Mouse (Mus musculus) embryonic stem cell, embryonic (primary cell): ENCODE measurements around the gene Exoc4.

ENCODE experiments used
- CTCF ChIA-PET, 4 experiments: fragments of 300-600 bp in 2 of 4; fragments of 350-600 bp in 2 of 4; sonication (Branson Sonifier 250); formaldehyde crosslinking; loops; one replicate each; lab custom pipeline; 2022; ENCODE audit warnings: inconsistent platforms in 2 of 4; lab: Charles Lee
- POLR2A ChIA-PET, 4 experiments: fragments of 300-600 bp in 2 of 4; fragments of 350-600 bp in 2 of 4; sonication (Branson Sonifier 250); formaldehyde crosslinking; loops; one replicate each; lab custom pipeline; 2022; ENCODE audit warnings: antibody characterized with exemption in 4 of 4, inconsistent platforms in 1 of 4; lab: Charles Lee

Exoc4 gene

DNA sequence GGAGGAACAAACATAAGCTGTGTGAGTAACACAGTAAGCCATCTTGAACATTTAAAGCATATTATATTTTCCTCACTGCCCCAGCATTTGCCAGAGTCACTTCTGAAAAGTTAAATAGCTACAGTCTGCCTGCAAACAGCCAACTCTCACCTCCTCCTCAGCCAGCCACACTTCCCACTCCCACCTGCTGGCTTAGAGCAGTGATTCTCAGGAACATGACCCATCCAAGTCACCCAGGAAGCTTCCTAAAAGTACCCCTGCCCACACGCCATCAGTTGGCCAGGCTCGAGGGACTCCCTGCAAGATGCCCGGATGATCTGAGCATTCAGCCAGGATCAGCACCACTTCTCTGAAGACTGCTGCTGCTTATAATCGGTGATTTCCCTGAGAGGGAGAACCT lies 514.4 kb downstream of the Exoc4 start:
- CTCF ChIA-PET = interaction anchor here in 1 of 4 experiments (0.5 to 1.1 kb wide), 2 partner anchors 9 to 141 kb away, joined by 3 read pairs; no protein-coding TSS in a partner anchor
- POLR2A ChIA-PET = interaction anchor here in 1 of 4 experiments (1.1 kb wide), 1 partner anchor 515 kb away, joined by 3 read pairs; the partner anchor contains the start of gene Exoc4

DNA sequence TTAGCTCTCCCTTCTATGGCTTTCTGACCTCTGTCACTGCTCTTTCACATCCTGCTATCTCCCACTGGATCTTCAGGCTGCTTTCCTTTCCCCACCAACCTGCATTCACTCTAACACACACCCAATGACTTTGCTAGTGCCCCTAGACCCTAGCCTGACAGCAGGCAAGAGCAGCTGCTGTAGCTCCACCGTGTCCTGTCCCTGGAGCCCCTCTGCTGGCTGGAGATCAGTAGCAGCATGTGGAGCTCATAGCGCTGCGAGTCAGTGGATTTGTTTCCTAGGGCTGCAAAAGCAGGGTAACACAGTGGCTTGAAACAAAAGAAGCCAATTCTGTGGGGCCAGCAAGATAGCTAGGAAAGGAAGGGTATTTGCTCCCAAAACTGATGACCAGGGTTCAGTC lies 515.1 kb downstream of the Exoc4 start:
- CTCF ChIA-PET = interaction anchor here in 1 of 4 experiments (1.1 kb wide), 1 partner anchor 8 kb away, joined by 3 read pairs; no protein-coding TSS in a partner anchor

DNA sequence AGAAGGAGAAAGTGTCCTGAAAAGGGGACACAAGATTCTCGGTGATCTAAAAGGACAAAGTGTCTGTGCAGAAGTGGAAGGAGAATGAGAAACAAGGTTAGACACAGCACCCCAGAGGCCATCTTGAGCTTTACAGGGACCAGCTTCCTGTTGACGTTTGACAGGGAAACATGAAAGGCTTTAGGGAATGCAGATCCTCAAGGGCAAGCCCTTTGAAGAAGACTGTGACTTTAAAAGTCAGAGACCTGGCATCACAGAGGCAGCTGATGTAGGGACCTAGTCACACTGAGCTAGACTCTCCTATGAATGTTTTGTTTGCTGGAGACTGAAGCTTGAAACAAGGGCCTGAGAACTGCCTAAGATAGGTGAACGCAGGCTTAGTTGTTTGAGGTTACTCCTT lies 520.4 kb downstream of the Exoc4 start:
- POLR2A ChIA-PET = interaction anchor here in 2 of 4 experiments (0.6 to 2.4 kb wide), 11 partner anchors 10 to 593 kb away, joined by 3 to 9 read pairs (median 3); partner anchors contain the start of gene Slc35b4 (in 1 of the 2)
- CTCF ChIA-PET = interaction anchor here in 1 of 4 experiments (0.6 kb wide), 1 partner anchor 213 kb away, joined by 6 read pairs; no protein-coding TSS in a partner anchor

More for the DNA sequence above, 515.1 kb downstream of the Exoc4 start:
- POLR2A ChIA-PET = interaction anchor here in 1 of 4 experiments (1.1 kb wide), 1 partner anchor 515 kb away, joined by 3 read pairs; the partner anchor contains the start of gene Exoc4

DNA sequence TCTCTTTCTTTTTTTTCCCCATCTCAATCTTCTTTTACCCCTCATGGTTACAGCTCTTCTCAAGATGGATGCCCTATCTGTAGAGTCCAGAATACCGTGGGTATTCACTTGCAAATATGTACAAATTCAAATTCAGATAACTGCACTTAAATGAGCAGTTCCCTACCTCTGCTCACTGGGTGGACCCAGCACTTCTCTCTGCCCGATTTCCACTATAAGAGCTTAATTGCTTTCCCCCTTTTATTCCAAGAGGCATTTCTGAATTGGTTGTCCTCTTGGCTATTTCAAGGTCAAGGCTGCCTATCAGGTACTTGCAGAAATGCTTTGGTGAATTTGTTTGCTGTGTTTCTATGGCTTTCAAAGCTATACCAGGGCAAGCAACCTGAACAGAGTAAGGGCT lies 521.1 kb downstream of the Exoc4 start:
- POLR2A ChIA-PET = interaction anchor here in 2 of 4 experiments (0.8 to 2.4 kb wide), 9 partner anchors 10 to 422 kb away, joined by 3 to 9 read pairs (median 4); partner anchors contain the start of gene Slc35b4 (in 1 of the 2)
- CTCF ChIA-PET = no interaction called here

DNA sequence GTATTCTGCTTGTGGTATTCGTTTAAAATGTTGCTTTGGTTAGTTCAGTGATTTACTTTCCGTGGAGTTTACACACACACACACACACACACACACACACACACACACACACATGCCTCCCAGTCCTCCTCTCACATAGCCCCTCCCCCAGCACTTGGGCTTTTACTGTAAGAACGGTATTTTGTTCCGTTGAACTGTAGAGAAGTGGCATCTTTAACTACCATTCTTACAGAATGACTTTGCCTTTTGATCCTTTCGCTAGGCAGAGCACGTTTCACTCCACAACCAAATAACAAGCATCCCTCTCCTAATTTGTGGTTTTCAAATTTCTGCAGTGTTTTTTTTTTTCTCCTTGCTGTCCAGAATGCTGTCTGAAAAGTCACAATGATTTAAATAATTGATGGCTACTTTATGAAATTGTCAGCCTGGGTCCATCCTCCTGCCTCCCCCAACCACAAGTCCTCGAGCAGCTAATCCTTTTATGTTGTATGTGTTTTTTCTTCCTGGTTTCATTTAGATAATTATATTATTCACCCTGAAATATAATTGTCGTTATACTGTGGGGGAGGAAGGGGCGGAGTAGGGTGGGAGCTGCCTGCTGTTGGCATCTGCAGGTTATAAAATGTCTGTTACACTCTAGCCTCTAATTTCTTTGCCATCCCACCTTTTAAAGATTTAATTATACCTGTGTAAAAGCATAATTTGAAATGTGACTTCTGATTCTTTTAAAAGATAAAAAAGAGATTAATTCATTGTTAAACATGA lies 523.8 kb downstream of the Exoc4 start:
- CTCF ChIA-PET = interaction anchor here in 2 of 4 experiments (0.5 to 1.0 kb wide), 2 partner anchors 9 to 287 kb away, joined by 3 to 5 read pairs; no protein-coding TSS in a partner anchor
- POLR2A ChIA-PET = interaction anchor here in 1 of 4 experiments (0.7 kb wide), 1 partner anchor 1875 kb away, joined by 3 read pairs; no protein-coding TSS in a partner anchor

DNA sequence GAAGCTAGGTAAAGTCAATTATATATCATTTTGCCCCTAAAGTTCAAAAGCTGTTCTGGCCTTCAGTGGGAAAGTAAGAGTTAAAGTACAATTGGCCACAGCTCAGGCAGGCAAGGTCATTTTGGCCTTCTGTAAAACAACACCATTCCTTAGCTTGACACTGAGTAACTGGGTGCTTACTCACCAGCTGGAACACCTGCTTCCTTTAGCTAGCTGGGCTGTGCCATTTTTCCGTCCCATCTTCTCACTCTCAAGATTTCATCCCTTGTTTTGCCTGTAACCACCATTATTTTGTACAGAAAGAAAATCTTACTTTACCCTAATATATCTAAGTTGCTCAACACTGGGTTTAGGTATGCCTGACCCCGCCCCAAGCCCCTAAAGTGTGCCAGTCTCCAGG lies 543.7 kb downstream of the Exoc4 start:
- POLR2A ChIA-PET = no interaction called here
- CTCF ChIA-PET = interaction anchor here in 1 of 4 experiments (0.5 kb wide), 1 partner anchor 248 kb away, joined by 3 read pairs; no protein-coding TSS in a partner anchor

DNA sequence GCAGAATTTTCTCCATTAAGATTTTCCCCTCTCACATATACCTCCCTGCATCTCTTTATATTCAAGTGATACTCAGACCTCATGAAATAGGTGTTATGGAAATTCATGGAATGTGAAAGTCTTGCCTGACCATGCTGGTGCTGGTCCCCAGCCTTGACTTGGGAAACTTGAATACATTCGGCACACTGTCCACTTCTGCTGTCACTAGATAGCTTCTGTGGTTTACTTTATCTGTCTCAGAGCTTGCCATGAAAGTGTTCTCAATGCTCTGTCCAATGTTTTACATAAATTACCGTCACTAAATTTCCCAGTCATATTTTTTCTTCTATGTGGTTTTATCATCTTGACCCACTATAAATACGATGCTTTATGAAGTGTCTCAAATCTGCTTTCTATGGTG lies 552.4 kb downstream of the Exoc4 start:
- CTCF ChIA-PET = no interaction called here
- POLR2A ChIA-PET = no interaction called here

DNA sequence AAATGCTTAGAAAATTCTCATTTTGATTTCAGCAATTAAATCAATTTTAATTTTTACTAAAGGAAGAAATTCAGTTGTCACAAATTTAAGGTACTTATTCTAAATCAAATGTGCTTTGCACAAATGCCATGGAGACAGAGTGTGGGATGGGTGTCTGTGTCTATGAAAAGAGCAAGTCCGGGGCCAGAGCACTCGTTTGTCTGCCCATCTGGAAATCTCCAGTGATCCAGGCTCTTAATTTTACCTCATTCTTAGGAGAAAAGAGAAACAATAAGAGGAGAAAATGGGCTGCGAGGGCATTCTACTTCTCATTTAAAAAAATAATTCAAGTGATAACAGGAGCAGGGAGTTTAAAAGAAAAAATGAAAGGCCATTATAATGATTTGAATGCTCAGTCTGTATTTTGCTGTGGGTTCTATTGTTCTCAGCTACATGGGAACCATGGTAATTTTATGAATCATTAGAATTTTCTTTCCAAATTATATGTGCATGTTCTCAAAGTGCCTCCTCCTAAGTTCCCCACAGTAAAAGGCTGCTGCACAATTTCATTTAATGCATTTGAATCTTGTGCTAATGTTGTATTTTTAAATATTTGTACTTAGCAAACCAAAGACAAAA lies 554.7 kb downstream of the Exoc4 start:
- ChIA-PET CTCF (interaction anchor here in 1 of 4 experiments (0.6 kb wide), 1 partner anchor 274 kb away, joined by 3 read pairs; no protein-coding TSS in a partner anchor), POLR2A (interaction anchor here in 2 of 4 experiments (0.7 to 1.2 kb wide), 3 partner anchors 9 to 175 kb away, joined by 3 to 4 read pairs (median 3); no protein-coding TSS in a partner anchor)

DNA sequence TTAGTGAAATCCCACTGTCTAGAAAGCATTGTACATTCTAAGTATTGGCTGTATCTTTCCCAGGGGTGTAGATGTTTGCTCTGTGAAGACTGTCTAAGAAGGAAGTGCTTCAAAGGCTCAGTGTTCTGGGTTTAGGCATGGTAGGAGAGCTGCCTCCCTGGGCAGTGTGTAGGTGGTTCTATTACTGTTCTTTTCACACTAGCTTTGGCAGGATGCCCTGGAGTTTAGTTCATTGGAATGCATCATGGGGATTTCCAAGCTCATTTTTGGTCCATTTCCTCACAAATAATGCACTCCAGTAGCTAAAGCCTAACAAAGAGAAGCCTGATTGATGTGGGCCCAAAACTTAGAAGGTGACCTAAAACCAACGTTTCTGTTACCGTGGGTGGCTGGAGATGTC lies 555.9 kb downstream of the Exoc4 start:
- ChIA-PET POLR2A (interaction anchor here in 1 of 4 experiments (0.6 kb wide), 1 partner anchor 428 kb away, joined by 4 read pairs; no protein-coding TSS in a partner anchor), CTCF (no interaction called here)

DNA sequence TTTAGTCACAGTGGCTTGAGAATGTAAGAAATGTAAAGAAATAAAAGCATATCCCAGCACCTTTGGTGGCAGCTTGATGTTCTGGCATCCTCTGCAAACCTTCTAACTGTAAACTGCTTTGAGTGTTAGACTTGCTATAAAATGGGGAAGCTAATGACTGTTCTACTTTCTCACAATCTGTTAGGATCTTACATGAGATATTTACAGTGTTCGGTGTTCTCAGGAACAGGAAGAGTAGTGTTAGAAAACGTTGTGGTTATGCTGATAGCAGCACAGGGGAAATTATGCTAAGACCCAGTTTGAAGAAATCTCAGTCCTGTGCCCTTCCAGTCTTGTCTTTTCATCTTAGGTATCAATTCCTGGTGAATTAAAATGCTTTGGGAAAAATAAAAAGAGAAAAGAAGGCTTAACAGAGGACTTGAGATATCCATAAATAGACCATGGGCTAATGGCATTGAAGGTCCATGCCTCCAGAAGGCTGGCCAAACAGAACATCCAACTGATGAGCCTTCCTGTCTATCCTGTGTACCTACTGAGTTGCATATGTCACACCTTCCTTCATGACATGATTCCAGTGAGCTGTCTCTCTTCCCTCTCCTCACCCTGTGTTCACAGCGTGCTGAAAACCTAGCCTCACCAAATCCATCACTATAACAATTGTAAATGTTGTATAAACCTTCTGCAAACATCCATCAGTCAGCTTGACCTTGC lies 557.3 kb downstream of the Exoc4 start:
- CTCF ChIA-PET = no interaction called here
- POLR2A ChIA-PET = no interaction called here

DNA sequence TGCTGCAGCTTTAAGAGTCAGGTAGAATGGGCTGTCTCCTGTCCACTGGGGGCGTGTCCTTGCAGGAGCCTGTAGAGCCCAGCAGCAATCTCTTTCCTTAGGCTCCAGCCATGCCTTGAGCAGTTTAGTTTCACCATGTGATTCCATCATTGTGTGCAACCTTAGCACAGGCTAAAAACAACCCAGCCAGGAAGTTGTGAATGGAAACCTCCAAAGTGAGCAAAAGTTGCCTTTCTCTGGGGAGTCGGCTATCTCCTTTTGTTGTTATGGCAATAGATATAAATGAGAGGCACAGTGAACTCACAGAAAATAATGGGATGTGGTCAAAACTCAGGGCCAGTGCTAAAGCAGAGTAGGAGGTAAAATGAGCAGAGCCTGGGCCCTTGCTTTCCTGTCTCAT lies 565.5 kb downstream of the Exoc4 start:
- ChIA-PET CTCF (interaction anchor here in 1 of 4 experiments (0.5 kb wide), 1 partner anchor 84 kb away, joined by 3 read pairs; no protein-coding TSS in a partner anchor), POLR2A (interaction anchor here in 1 of 4 experiments (1.4 kb wide), 1 partner anchor 45 kb away, joined by 3 read pairs; no protein-coding TSS in a partner anchor)

DNA sequence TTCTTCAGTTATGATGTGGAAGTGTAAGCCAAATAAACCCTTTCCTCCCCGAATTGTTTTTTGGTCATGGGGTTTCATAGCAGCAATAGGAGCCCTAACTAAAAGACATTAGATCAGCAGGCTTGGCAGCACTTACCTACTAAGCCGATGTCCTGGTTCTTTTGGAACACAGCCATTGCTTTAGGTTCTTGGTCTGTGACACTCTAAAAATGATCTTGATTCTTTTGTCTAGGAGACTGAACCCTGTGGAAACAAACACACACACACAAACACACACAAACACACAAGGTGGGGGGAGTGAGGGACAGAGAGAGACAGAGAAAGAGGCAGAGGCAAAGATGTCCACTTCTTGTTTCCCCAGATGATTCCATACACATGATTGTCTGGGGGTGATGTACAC lies 574.3 kb downstream of the Exoc4 start:
- CTCF ChIA-PET = no interaction called here
- POLR2A ChIA-PET = no interaction called here

DNA sequence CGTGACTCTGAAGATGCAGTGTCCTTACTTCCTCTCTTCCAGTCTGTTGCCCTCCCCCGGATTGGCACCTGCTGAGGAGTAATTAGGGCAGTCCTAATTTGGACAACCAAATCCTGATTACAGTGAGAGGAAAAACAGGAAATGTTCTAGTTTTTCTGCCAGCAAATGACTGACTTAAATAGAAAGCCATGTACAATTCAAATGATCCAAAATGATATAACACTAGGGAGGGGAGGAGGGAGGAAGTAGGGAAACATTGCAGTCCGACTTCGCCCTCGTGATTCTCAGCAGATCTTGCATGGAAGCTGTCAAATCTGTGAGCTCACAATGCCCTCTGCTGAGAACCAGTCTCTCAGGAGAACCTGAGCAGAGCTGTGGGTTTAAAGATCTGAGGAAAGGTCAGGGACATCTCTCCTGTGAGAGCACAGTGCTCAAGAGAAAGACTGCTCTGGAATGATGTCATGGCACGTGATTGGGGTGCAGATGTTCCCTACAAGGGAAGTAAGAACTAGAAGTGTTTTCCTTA lies 575.0 kb downstream of the Exoc4 start:
- POLR2A ChIA-PET = interaction anchor here in 1 of 4 experiments (0.5 kb wide), 1 partner anchor 298 kb away, joined by 3 read pairs; no protein-coding TSS in a partner anchor
- CTCF ChIA-PET = interaction anchor here in 1 of 4 experiments (0.8 kb wide), 1 partner anchor 77 kb away, joined by 3 read pairs; no protein-coding TSS in a partner anchor

DNA sequence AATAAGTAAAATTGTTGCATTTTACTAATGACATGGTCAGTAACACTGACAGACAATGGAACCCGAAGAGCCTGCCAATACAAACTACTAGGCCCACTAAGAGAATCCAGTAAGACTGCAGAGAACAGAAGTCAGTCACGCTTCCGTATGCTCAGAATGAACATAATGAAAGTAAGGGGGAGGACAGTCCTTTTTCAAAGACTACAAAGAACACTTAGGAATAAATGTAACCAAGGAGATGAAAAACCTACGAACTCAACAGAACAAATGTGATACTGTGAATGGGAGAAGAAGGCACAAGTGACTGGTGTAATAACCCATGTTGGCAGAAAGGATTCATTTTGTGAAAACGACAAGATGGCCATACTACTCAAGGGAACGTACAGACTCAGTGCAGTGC lies 579.6 kb downstream of the Exoc4 start:
- CTCF ChIA-PET = no interaction called here
- POLR2A ChIA-PET = no interaction called here

DNA sequence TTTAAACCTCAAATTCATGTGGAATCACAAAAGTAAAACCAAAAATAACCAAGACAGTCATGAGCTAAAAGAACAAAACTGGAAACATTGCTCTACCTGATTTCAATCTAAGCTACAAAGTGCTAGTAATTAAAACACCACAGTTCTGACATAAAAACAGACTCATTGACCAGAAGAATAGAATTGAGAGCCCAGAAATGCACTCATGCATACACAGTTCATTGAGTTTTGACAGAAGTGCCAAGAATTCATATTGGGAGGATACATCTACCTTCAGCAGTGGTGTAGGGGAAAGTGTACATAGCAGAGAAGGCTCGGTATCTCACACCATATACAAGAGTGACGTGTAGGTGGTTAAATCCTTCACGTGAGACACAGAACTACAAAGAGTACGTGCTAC lies 580.4 kb downstream of the Exoc4 start:
- POLR2A ChIA-PET = no interaction called here
- CTCF ChIA-PET = interaction anchor here in 1 of 4 experiments (0.7 kb wide), 1 partner anchor 508 kb away, joined by 4 read pairs; no protein-coding TSS in a partner anchor

DNA sequence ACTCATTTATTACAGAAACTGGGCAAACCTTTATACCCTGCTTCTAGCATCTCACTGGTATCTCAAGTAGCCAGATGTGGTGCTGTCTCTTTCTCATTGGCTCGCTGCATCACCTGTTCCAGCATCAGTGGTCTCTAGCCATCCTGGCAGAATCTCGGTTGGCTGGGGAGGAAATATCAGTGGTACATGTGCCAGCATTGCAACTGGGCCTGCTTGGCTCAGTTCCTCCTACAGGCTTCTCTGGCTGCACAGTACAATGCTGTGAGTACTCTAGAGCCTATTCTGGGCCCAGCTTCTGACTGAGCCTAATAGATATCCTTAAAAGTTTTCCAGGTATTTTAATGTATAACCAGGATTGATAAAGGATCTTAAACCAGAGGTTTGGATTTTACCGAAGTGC lies 582.4 kb downstream of the Exoc4 start:
- POLR2A ChIA-PET = no interaction called here
- CTCF ChIA-PET = no interaction called here

DNA sequence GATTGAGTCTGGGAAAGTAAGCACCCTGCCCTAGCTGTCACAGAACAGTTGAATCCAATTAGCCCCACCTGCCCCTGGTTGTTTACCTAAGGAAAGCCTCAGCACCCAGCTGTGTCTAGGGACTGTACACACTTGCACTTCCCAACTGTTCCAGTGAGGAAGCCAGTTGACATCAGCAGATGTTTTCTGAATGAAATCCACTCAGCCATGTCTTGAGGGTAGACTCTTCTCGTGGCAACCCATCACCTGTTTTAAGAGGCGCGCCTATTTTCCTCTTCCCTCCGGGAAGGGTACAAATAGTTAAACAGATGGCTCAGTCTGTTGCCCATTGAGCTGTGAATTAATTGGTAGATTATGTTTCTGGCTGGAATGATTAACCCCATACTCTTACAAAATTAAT lies 584.1 kb downstream of the Exoc4 start:
- ChIA-PET CTCF (no interaction called here), POLR2A (interaction anchor here in 2 of 4 experiments (0.9 to 1.5 kb wide), 4 partner anchors 9 to 86 kb away, joined by 3 to 4 read pairs (median 4); no protein-coding TSS in a partner anchor)
